In the genomic region with DNA sequence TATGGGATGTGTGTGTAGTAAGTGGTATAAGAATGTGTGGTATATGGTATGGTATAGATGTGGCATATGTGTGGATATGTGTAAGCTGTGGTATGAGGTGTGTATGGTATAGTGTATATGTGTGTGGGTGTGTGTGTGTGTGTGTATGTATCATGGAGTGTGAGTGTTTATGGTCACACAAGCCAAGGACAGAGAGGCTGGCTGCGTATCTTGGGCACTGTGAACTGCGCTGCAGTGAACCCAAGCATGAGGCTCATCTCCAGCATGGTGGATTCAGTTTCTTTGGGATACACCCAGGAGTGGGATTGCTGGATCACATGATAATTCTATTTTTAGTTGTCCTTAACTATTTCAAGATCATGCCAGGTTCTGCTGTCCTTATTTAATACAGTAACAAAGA, we compare ENCODE assay signal across 21 mouse cellular contexts. TPM values are rescaled to one million over a fixed set of nuclear protein-coding genes. Genes with fewer than 3 reads are reported as not detected.
A peak's percentile ranks its signal among the peaks of the same experiment; 100 is the strongest.
DNase-seq lines count a peak whose midpoint lies in the region; ATAC-seq and TF ChIP-seq lines count a peak whose summit lies in the region.
"Had no signal": no experiment of that assay in that cellular context is flagged by ENCODE, and none has a peak within 500 bp of the region (broad histone marks: within the 10 kb centered on the region; RNA-seq: fewer than 3 reads in every experiment).

No protein-coding gene starts in this region.

- H3K4me2 ChIP-seq in embryonic facial prominence, embryonic 11.5 days (ENCODE audit: low read depth, low read length), result no peak overlapping the region
- H3K4me2 ChIP-seq in hindbrain, embryonic 12.5 days (replicated peaks), result no peak overlapping the region
- H3K4me2 ChIP-seq in hindbrain, postnatal 0 days (ENCODE audit: low read depth, low read length), result no peak overlapping the region
- no peak overlapping the region for H3K4me2 ChIP-seq in midbrain, embryonic 11.5 days

- DNase-seq in embryonic facial prominence, embryonic 11.5 days (ENCODE audit: low spot score), result no peak
- DNase-seq in embryonic facial prominence, embryonic 10.5 days (ENCODE audit: low spot score), result no peak
- no peak for DNase-seq in frontal cortex, postnatal 36 days (ENCODE audit: low spot score in 2 of 2)
- DNase-seq in hindbrain, postnatal 0 days (ENCODE audit: low spot score), result no peak
- DNase-seq in midbrain, embryonic 11.5 days (ENCODE audit: low spot score, missing footprints), result peak; percentile 54
- no peak for DNase-seq in midbrain, embryonic 10.5 days (ENCODE audit: low spot score)
- DNase-seq: adrenal gland, adult 2 months; adrenal gland, adult 8-10 months; adrenal gland, postnatal 10 days; adrenal gland, postnatal 14 days; adrenal gland, postnatal 25 days; adrenal gland, postnatal 36 days; B cell, adult 2 months; cerebellum, adult 11 months; cerebellum, adult 11-12 months had no signal

- no peak overlapping the region for H3K27ac ChIP-seq in embryonic facial prominence, embryonic 11.5 days (replicated peaks; ENCODE audit: low read depth, low read length)
- H3K27ac ChIP-seq in embryonic facial prominence, embryonic 10.5 days (replicated peaks), result no peak overlapping the region
- H3K27ac ChIP-seq in hindbrain, embryonic 12.5 days, result no peak overlapping the region
- no peak overlapping the region for H3K27ac ChIP-seq in hindbrain, postnatal 0 days
- H3K27ac ChIP-seq in midbrain, embryonic 11.5 days (ENCODE audit: low read depth, low read length), result no peak overlapping the region
- H3K27ac ChIP-seq in midbrain, embryonic 10.5 days (replicated peaks), result no peak overlapping the region

- 92% methylated on average over 2 of the region's 2 CpGs for WGBS in embryonic facial prominence, embryonic 11.5 days
- WGBS in embryonic facial prominence, embryonic 10.5 days, result 94% methylated on average over 2 of the region's 2 CpGs
- 97% methylated on average over 2 of the region's 2 CpGs for WGBS in hindbrain, embryonic 12.5 days
- 100% methylated on average over 2 of the region's 2 CpGs for WGBS in hindbrain, postnatal 0 days
- 92% methylated on average over 2 of the region's 2 CpGs for WGBS in midbrain, embryonic 11.5 days
- WGBS in midbrain, embryonic 10.5 days, result 92% methylated on average over 2 of the region's 2 CpGs

- H3K4me3 ChIP-seq in embryonic facial prominence, embryonic 11.5 days (ENCODE audit: low read depth, low read length), result no peak overlapping the region
- H3K4me3 ChIP-seq in embryonic facial prominence, embryonic 10.5 days, result no peak overlapping the region
- no peak overlapping the region for H3K4me3 ChIP-seq in hindbrain, embryonic 12.5 days
- H3K4me3 ChIP-seq in hindbrain, postnatal 0 days (ENCODE audit: low read length), result no peak overlapping the region
- H3K4me3 ChIP-seq in midbrain, embryonic 11.5 days (ENCODE audit: low read depth, low read length), result no peak overlapping the region
- H3K4me3 ChIP-seq in midbrain, embryonic 10.5 days, result no peak overlapping the region

- TF ChIP-seq CTCF in hindbrain, postnatal 0 days (IDR thresholded peaks at IDR 0.05; ENCODE audit: low read depth), result no peak

- no peaks in the 10 kb centered on the region for H3K27me3 ChIP-seq in embryonic facial prominence, embryonic 11.5 days (ENCODE audit: control insufficient read depth, insufficient read depth, low read length)
- no peaks in the 10 kb centered on the region for H3K27me3 ChIP-seq in embryonic facial prominence, embryonic 10.5 days (replicated peaks; ENCODE audit: low read depth, poor library complexity, severe bottlenecking)
- no peaks in the 10 kb centered on the region; the same call in 1 of the 2 replicates for H3K27me3 ChIP-seq in hindbrain, embryonic 12.5 days
- no peaks in the 10 kb centered on the region for H3K27me3 ChIP-seq in hindbrain, postnatal 0 days (ENCODE audit: insufficient read depth, low read length)
- no peaks in the 10 kb centered on the region for H3K27me3 ChIP-seq in midbrain, embryonic 11.5 days (ENCODE audit: control insufficient read depth, insufficient read depth, low read length)
- H3K27me3 ChIP-seq in midbrain, embryonic 10.5 days (ENCODE audit: low read depth, poor library complexity, severe bottlenecking), result no peaks in the 10 kb centered on the region

- H3K9me3 ChIP-seq in embryonic facial prominence, embryonic 11.5 days (replicated peaks; ENCODE audit: control insufficient read depth, low read length), result no peaks in the 10 kb centered on the region
- no peaks in the 10 kb centered on the region for H3K9me3 ChIP-seq in embryonic facial prominence, embryonic 10.5 days
- no peaks in the 10 kb centered on the region for H3K9me3 ChIP-seq in hindbrain, embryonic 12.5 days (replicated peaks)
- no peaks in the 10 kb centered on the region for H3K9me3 ChIP-seq in hindbrain, postnatal 0 days (ENCODE audit: low read length)
- no peaks in the 10 kb centered on the region for H3K9me3 ChIP-seq in midbrain, embryonic 11.5 days (ENCODE audit: control insufficient read depth, low read length)
- no peaks in the 10 kb centered on the region for H3K9me3 ChIP-seq in midbrain, embryonic 10.5 days (replicated peaks)

- no peak overlapping the region for H3K9ac ChIP-seq in embryonic facial prominence, embryonic 11.5 days (replicated peaks; ENCODE audit: low read length)
- 0 out of 2 replicates have a peak overlapping the region, but pooled peaks have one; percentile 13 for H3K9ac ChIP-seq in hindbrain, embryonic 12.5 days
- no peak overlapping the region for H3K9ac ChIP-seq in hindbrain, postnatal 0 days (replicated peaks; ENCODE audit: low read length)
- no peak overlapping the region for H3K9ac ChIP-seq in midbrain, embryonic 11.5 days (ENCODE audit: low read length)

- no peaks in the 10 kb centered on the region for H3K36me3 ChIP-seq in embryonic facial prominence, embryonic 11.5 days (replicated peaks; ENCODE audit: control insufficient read depth, insufficient read depth, low read depth, low read length)
- H3K36me3 ChIP-seq in embryonic facial prominence, embryonic 10.5 days (replicated peaks), result no peaks in the 10 kb centered on the region
- no peaks in the 10 kb centered on the region; the same call in none of the 2 replicates for H3K36me3 ChIP-seq in hindbrain, embryonic 12.5 days
- H3K36me3 ChIP-seq in hindbrain, postnatal 0 days (ENCODE audit: insufficient read depth, low read length), result peaks cover 37% of the 10 kb centered on the region
- no peaks in the 10 kb centered on the region for H3K36me3 ChIP-seq in midbrain, embryonic 11.5 days (ENCODE audit: control insufficient read depth, insufficient read depth, low read length)
- H3K36me3 ChIP-seq in midbrain, embryonic 10.5 days, result no peaks in the 10 kb centered on the region
- H3K36me3 ChIP-seq: G1E had no signal

- ATAC-seq in embryonic facial prominence, embryonic 11.5 days (replicated peaks; ENCODE audit: insufficient number of reproducible peaks, low FRiP score, low TSS enrichment, low read depth), result 0 out of 2 replicates have a peak, but pooled peaks have one; percentile 52
- peak; percentile 52; the same call in 1 of the 2 replicates for ATAC-seq in frontal cortex, adult (ENCODE audit: low TSS enrichment)
- no peak for ATAC-seq in hindbrain, embryonic 12.5 days (ENCODE audit: low FRiP score)
- ATAC-seq in hindbrain, postnatal 0 days, result no peak
- ATAC-seq in midbrain, embryonic 11.5 days (ENCODE audit: low FRiP score), result no peak
- ATAC-seq: activated CD4-positive, CD25-positive, alpha-beta regulatory T cell, adult 4 months; CD4-positive, CD25-positive, alpha-beta regulatory T cell, adult 4 months; Patski had no signal

- no peaks in the 10 kb centered on the region for H3K4me1 ChIP-seq in embryonic facial prominence, embryonic 11.5 days (ENCODE audit: control insufficient read depth, insufficient read depth, low read length)
- no peaks in the 10 kb centered on the region for H3K4me1 ChIP-seq in embryonic facial prominence, embryonic 10.5 days
- H3K4me1 ChIP-seq in hindbrain, embryonic 12.5 days, result 0 out of 2 replicates have a peak, but pooled peaks cover 2% of the 10 kb centered on the region
- H3K4me1 ChIP-seq in hindbrain, postnatal 0 days (ENCODE audit: insufficient read depth, low read length), result no peaks in the 10 kb centered on the region
- H3K4me1 ChIP-seq in midbrain, embryonic 11.5 days (ENCODE audit: control insufficient read depth, insufficient read depth, low read length), result no peaks in the 10 kb centered on the region
- 0 out of 2 replicates have a peak, but pooled peaks cover 3% of the 10 kb centered on the region for H3K4me1 ChIP-seq in midbrain, embryonic 10.5 days

RNA-seq across cellular contexts. Expression of a gene that starts 55.7 kb away (rescaled TPM):
- polyA plus RNA-seq in embryonic facial prominence, embryonic 11.5 days (2014; fragmentation: Nextera tagmentation; extraction: Ambion mirVana), result 2.9 and 4.1 TPM in 2 replicates
- 7.1 and 7.8 TPM in 2 replicates for polyA plus RNA-seq in embryonic facial prominence, embryonic 10.5 days (2016; fragmentation: Nextera tagmentation; extraction: Ambion mirVana)
- polyA plus RNA-seq in hindbrain, embryonic 12.5 days (2016; fragmentation: Nextera tagmentation; extraction: Ambion mirVana), result 5.7 and 5.9 TPM in 2 replicates
- 6.7 and 15.3 TPM in 2 replicates for total RNA-seq in hindbrain, postnatal 0 days (2014; rRNA removed)
- polyA plus RNA-seq in hindbrain, postnatal 0 days (2015; fragmentation: Nextera tagmentation; extraction: Ambion mirVana), result 1.8 and 1.9 TPM in 2 replicates
- 3.1 and 4.3 TPM in 2 replicates for polyA plus RNA-seq in midbrain, embryonic 11.5 days (2014; fragmentation: Nextera tagmentation; extraction: Ambion mirVana)
- polyA plus RNA-seq in midbrain, embryonic 10.5 days (2016; fragmentation: Nextera tagmentation; extraction: Ambion mirVana), result 6.1 and 8.2 TPM in 2 replicates

Comparison
In these comparisons a context has a peak if more than half of its experiments do, and no peak if none do; other contexts are left out.
1. ATAC-seq: peak in embryonic facial prominence, embryonic 11.5 days (single experiment) and frontal cortex, adult (single experiment); none in hindbrain, embryonic 12.5 days (single experiment), hindbrain, postnatal 0 days (single experiment) and midbrain, embryonic 11.5 days (single experiment).